Mouse (Mus musculus): ENCODE results near the gene Il11. TPM values are rescaled to one million over a fixed set of nuclear protein-coding genes. Genes with fewer than 3 reads are reported as not detected.

The Il11 gene
- total RNA-seq, 2 experiments from 2014 or later, result 0.38 to 0.41 TPM

GRCm38 (mm10) chr7:4743354-4743753 is 39.3 kb downstream of the Il11 start:
- DNase-seq (ENCODE audit: low spot score in 2 of 2), result no peak

GRCm38 (mm10) chr7:4742482-4742819 is 40.2 kb downstream of the Il11 start:
- DNase-seq (ENCODE audit: low spot score in 2 of 2), result no peak

GRCm38 (mm10) chr7:4741672-4742481 is 40.8 kb downstream of the Il11 start:
- no peak for DNase-seq (ENCODE audit: low spot score in 2 of 2)

- DNase-seq (ENCODE audit: low spot score in 2 of 2), result peak; percentile 46 to 51
These were observed 41.5 kb downstream of the Il11 start for GRCm38 (mm10) chr7:4741151-4741550.

- no peak for DNase-seq (ENCODE audit: low spot score in 2 of 2)
These were observed 42.3 kb downstream of the Il11 start for GRCm38 (mm10) chr7:4740309-4740727.

GRCm38 (mm10) chr7:4739544-4740275 is 42.9 kb downstream of the Il11 start, which contains the start of gene Kmt5c:
Gene Kmt5c, plus strand, starts transcription at chr7:4740115.
- peak; percentile 97 for DNase-seq (ENCODE audit: low spot score in 2 of 2)

GRCm38 (mm10) chr7:4739041-4739543 is 43.6 kb downstream of the Il11 start:
- DNase-seq (ENCODE audit: low spot score in 2 of 2), result no peak

GRCm38 (mm10) chr7:4732968-4733392 is 49.7 kb downstream of the Il11 start:
- DNase-seq (ENCODE audit: low spot score in 2 of 2), result no peak

- no peak for DNase-seq (ENCODE audit: low spot score in 2 of 2)
These were observed 51.6 kb downstream of the Il11 start for GRCm38 (mm10) chr7:4731090-4731489.

GRCm38 (mm10) chr7:4725169-4725568 is 57.5 kb downstream of the Il11 start, which contains the start of gene Tmem150b:
Gene Tmem150b, minus strand, starts transcription at chr7:4725249.
- no peak for DNase-seq (ENCODE audit: low spot score in 2 of 2)

- no peak for DNase-seq (ENCODE audit: low spot score in 2 of 2)
These were observed 58.3 kb downstream of the Il11 start for GRCm38 (mm10) chr7:4724359-4724758.

GRCm38 (mm10) chr7:4723508-4723907 is 59.2 kb downstream of the Il11 start:
- peak in 1 of 2 experiments; percentile 34 for DNase-seq (ENCODE audit: low spot score in 2 of 2)

Other genes with a start within 250 kb of the Il11 start
- gene Syt5, start 235.3 kb downstream of the Il11 start, total RNA-seq (2021), result 100 to 1,000 TPM; 203 to 205 TPM
- 1 to 10 TPM; 1.1 TPM for gene Ptprh, start 178.8 kb downstream of the Il11 start, total RNA-seq (2021)
- 10 to 100 TPM; 13.9 to 18.5 TPM for gene Tmem86b, start 151.4 kb downstream of the Il11 start, total RNA-seq (2021)
- gene Ppp6r1, start 123.8 kb downstream of the Il11 start, total RNA-seq (2021), result 100 to 1,000 TPM; 112 to 121 TPM
- 10 to 100 TPM; 93.2 to 97.2 TPM for gene Hspbp1, start 97.8 kb downstream of the Il11 start, total RNA-seq (2021)
- 100 to 1,000 TPM; 280 to 313 TPM for gene Brsk1, start 92.3 kb downstream of the Il11 start, total RNA-seq (2021)
- not detected for gene Tmem150b, start 57.6 kb downstream of the Il11 start, total RNA-seq (2021)
- gene Kmt5c, start 42.7 kb downstream of the Il11 start, total RNA-seq (2021), result 10 to 100 TPM; 43.5 to 45.9 TPM
- gene Cox6b2, start 29.8 kb downstream of the Il11 start, total RNA-seq (2021), result 1 to 10 TPM; 6.5 to 9.8 TPM
- gene Fam71e2, start 11.6 kb downstream of the Il11 start, total RNA-seq (2021), result not detected
- not detected for gene Tmem190, start 78 bp upstream of the Il11 start, total RNA-seq (2021)
- 1 to 10 TPM; 4.3 to 5.4 TPM for gene Tmem238, start 6.8 kb upstream of the Il11 start, total RNA-seq (2021)
- gene Rpl28, start 10.0 kb upstream of the Il11 start, total RNA-seq (2021), result 100 to 1,000 TPM; 540 to 663 TPM
- gene Ube2s, start 29.7 kb upstream of the Il11 start, total RNA-seq (2021), result 100 to 1,000 TPM; 129 to 166 TPM
- 100 to 1,000 TPM; 107 to 116 TPM for gene Shisa7, start 61.8 kb upstream of the Il11 start, total RNA-seq (2021)
- 1 to 10 TPM; 3.0 to 4.3 TPM for gene Isoc2b, start 87.4 kb upstream of the Il11 start, total RNA-seq (2021)
- 1 to 10 TPM; 7.2 to 8.2 TPM for gene Isoc2a, start 94.3 kb upstream of the Il11 start, total RNA-seq (2021)
- under 1 TPM in 1 of 2 experiments, not detected in 1; 0.45 TPM for gene Gm36210, start 123.7 kb upstream of the Il11 start, total RNA-seq (2021)
- 10 to 100 TPM; 14.3 TPM for gene Zfp628, start 132.4 kb upstream of the Il11 start, total RNA-seq (2021)
- gene Nat14, start 139.2 kb upstream of the Il11 start, total RNA-seq (2021), result 10 to 100 TPM; 57.9 to 67.4 TPM
- gene Ssc5d, start 142.9 kb upstream of the Il11 start, total RNA-seq (2021), result 1 to 10 TPM; 2.9 to 3.0 TPM
- gene Sbk2, start 181.5 kb upstream of the Il11 start, total RNA-seq (2021), result not detected
- under 1 TPM; 0.40 to 0.57 TPM for gene Sbk3, start 188.3 kb upstream of the Il11 start, total RNA-seq (2021)
- gene Zfp579, start 213.3 kb upstream of the Il11 start, total RNA-seq (2021), result 10 to 100 TPM; 38.2 to 46.0 TPM
- gene Zfp524, start 231.6 kb upstream of the Il11 start, total RNA-seq (2021), result 1 to 10 TPM; 4.5 TPM
- gene Fiz1, start 231.8 kb upstream of the Il11 start, total RNA-seq (2021), result 10 to 100 TPM; 22.2 to 23.4 TPM
- gene Gm44973, start 232.6 kb upstream of the Il11 start, total RNA-seq (2021), result not detected
- 10 to 100 TPM; 36.4 TPM for gene Zfp865, start 237.5 kb upstream of the Il11 start, total RNA-seq (2021)
- gene Ccdc106, start 237.7 kb upstream of the Il11 start, total RNA-seq (2021), result 10 to 100 TPM; 59.9 to 60.2 TPM

Data from layer of hippocampus, postnatal 10 days (tissue).